8 mouse cellular contexts compared by ENCODE assay signal in the genomic region with DNA sequence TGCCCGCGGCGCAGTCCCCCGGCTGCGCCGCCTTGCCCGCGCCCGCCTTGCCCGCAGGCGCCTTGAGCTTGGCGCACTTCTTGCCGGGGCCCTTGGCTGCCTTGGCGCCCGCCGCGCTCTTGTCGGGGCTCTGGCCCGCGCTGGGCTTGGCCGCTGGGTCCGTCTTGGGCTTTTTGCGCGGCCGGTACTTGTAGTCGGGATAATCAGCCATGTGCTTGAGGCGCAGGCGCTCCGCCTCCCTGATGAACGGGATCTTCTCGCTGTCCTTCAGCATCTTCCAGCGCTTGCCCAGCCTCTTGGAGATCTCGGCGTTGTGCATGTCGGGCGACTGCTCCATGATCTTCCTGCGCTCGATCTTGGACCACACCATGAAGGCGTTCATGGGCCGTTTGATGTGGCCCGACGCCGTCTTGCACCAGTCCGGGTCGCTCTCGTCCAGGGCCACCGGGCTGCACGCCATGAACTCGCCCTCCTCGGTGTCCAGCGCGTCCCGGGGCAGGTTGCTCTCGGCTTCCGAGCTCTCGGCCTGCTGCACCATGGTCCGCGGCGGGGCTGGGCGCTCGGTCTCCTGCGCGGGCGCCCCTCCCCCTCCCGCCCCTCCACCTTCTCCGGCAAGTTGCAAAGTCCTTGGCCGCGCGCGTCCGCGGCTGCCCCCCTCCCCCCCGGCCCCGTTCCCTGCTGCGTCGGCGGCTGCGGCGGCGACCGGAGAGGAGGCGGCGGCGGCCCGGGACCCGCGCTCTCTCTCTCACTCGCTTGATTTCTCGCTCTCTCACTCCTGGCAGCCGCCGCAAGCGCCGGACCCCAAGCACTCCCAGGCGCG. TPM values are rescaled to one million over a fixed set of nuclear protein-coding genes. Genes with fewer than 3 reads are reported as not detected.
DNase-seq lines count a peak whose midpoint lies in the region; ATAC-seq and TF ChIP-seq lines count a peak whose summit lies in the region.

A gene (minus strand): TSS at position 704 of the 820 bp plus-strand sequence.

- ATAC-seq in kidney, postnatal 0 days (replicated peaks; ENCODE audit: low FRiP score, low read depth), result peak; percentile 34
- peak; percentile 29 for ATAC-seq in neural tube, embryonic 14.5 days (ENCODE audit: low read depth)
- no peak for ATAC-seq in monocyte, adult 5-6 weeks (replicated peaks; ENCODE audit: insufficient number of reproducible peaks, low FRiP score, low TSS enrichment, poor library complexity, severe bottlenecking)

- H3K27ac ChIP-seq in brown adipose tissue, adult 24 weeks (replicated peaks; ENCODE audit: low read depth, low read length), result no peak within 1 kb of the TSS
- peak within 1 kb of the TSS; percentile 82 for H3K27ac ChIP-seq in kidney, postnatal 0 days
- peak within 1 kb of the TSS; percentile 95 for H3K27ac ChIP-seq in neural tube, embryonic 14.5 days (ENCODE audit: low read depth, low read length)

- peaks cover 3% of the 10 kb centered on the region for H3K4me1 ChIP-seq in brown adipose tissue, adult 24 weeks (ENCODE audit: control insufficient read depth, insufficient read depth, insufficient read length, low read length)
- no peaks in the 10 kb centered on the region; the same call in 1 of the 2 replicates for H3K4me1 ChIP-seq in kidney, postnatal 0 days (replicated peaks; ENCODE audit: insufficient read depth, low read length)
- H3K4me1 ChIP-seq in neural tube, embryonic 14.5 days (ENCODE audit: control insufficient read depth, insufficient read depth, low read length), result peaks cover 5% of the 10 kb centered on the region; the same call in 1 of the 2 replicates

- H3K27me3 ChIP-seq in kidney, postnatal 0 days (ENCODE audit: insufficient read depth, low read length), result no peaks in the 10 kb centered on the region
- H3K27me3 ChIP-seq in neural tube, embryonic 14.5 days (ENCODE audit: control insufficient read depth, insufficient read depth, low read length), result no peaks in the 10 kb centered on the region

- peak; percentile 81 to 83 for DNase-seq in cerebellum, postnatal 10 days
- DNase-seq in cerebellum, adult 11 months, result no peak
- DNase-seq in gastrocnemius, postnatal 25 days, result peak; percentile 20
- DNase-seq in kidney, postnatal 0 days (ENCODE audit: low spot score), result peak; percentile 66
- peak; percentile 9 for DNase-seq in liver

- TF ChIP-seq CTCF in kidney, postnatal 0 days (IDR thresholded peaks at IDR 0.05; ENCODE audit: low read depth), result no peak

- peak within 1 kb of the TSS; percentile 38 for H3K4me3 ChIP-seq in brown adipose tissue, adult 24 weeks (ENCODE audit: insufficient read depth, low read depth, low read length)
- H3K4me3 ChIP-seq in kidney, postnatal 0 days (replicated peaks; ENCODE audit: low read depth, low read length), result peak within 1 kb of the TSS; percentile 72
- H3K4me3 ChIP-seq in neural tube, embryonic 14.5 days (ENCODE audit: low read depth, low read length), result peak within 1 kb of the TSS; percentile 75

- H3K36me3 ChIP-seq in kidney, postnatal 0 days (ENCODE audit: insufficient read depth, low read length), result no peaks in the 10 kb centered on the region
- H3K36me3 ChIP-seq in neural tube, embryonic 14.5 days (ENCODE audit: control insufficient read depth, insufficient read depth, low read length), result no peaks in the 10 kb centered on the region

- no peaks in the 10 kb centered on the region for H3K9me3 ChIP-seq in kidney, postnatal 0 days (replicated peaks; ENCODE audit: low read length)
- no peaks in the 10 kb centered on the region for H3K9me3 ChIP-seq in neural tube, embryonic 14.5 days (ENCODE audit: control insufficient read depth, low read length)

- WGBS in kidney, postnatal 0 days, result under 1% methylated on average over 94 of the region's 95 CpGs
- WGBS in neural tube, embryonic 14.5 days, result under 1% methylated on average over 67 of the region's 95 CpGs

- H3K4me2 ChIP-seq in kidney, postnatal 0 days (ENCODE audit: low read length), result peak within 1 kb of the TSS; percentile 96
- H3K4me2 ChIP-seq in neural tube, embryonic 14.5 days (ENCODE audit: low read depth, low read length), result peak within 1 kb of the TSS; percentile 58

- H3K9ac ChIP-seq in kidney, postnatal 0 days (ENCODE audit: low read depth, low read length), result peak within 1 kb of the TSS; percentile 61
- H3K9ac ChIP-seq in neural tube, embryonic 14.5 days (replicated peaks; ENCODE audit: low read depth, low read length), result peak within 1 kb of the TSS; percentile 97

RNA-seq across cellular contexts. Expression of the gene that starts here (rescaled TPM):
- not detected in 2 replicates for polyA plus RNA-seq in brown adipose tissue, adult 24 weeks (2012; ENCODE audit: insufficient read depth, insufficient read length, missing spikeins)
- under 1 TPM; 0.28 to 0.35 TPM for total RNA-seq in gastrocnemius, postnatal 25 days (2021)
- 35.4 and 40.8 TPM in 2 replicates for polyA plus RNA-seq in kidney, postnatal 0 days (2015; fragmentation: Nextera tagmentation; extraction: Ambion mirVana)
- polyA plus RNA-seq in neural tube, embryonic 14.5 days (2014; fragmentation: Nextera tagmentation; extraction: Ambion mirVana), result 323 and 410 TPM in 2 replicates
- not detected in 3 replicates for total RNA-seq in monocyte, adult 5-6 weeks (2017)

Comparison
In these comparisons a context has a peak if more than half of its experiments do, and no peak if none do; other contexts are left out.
1. RNA of the gene that starts here (polyA plus RNA-seq): 323 to 410 TPM in neural tube, embryonic 14.5 days and 35.4 to 40.8 TPM in kidney, postnatal 0 days; not detected in brown adipose tissue, adult 24 weeks; every median in the first group is over 10 times any median in the second.
2. Peak in DNase-seq in gastrocnemius, postnatal 25 days; RNA of the gene not detected or under 1 TPM.
3. Peak in every context shown above with its lines, with median percentiles within 50 percentile points of each other: H3K4me3 ChIP-seq.